ENCODE assay signal across 12 mouse cellular contexts in genomic region chr10:69553091-69553490, GRCm38 (mm10).
"Had no signal": no experiment of that assay in that cellular context is flagged by ENCODE, and none has a peak within 500 bp of the region (broad histone marks: within the 10 kb centered on the region; RNA-seq: fewer than 3 reads in every experiment).

No protein-coding gene starts in this region.

- H3K4me1 ChIP-seq: limb, embryonic 10.5 days had no signal

- H3K9me3 ChIP-seq: hindbrain, embryonic 15.5 days; limb, embryonic 10.5 days; liver, embryonic 15.5 days; midbrain, embryonic 10.5 days had no signal

- H3K4me3 ChIP-seq: hindbrain, embryonic 15.5 days; limb, embryonic 10.5 days; liver, embryonic 15.5 days; midbrain, embryonic 10.5 days had no signal

- H3K4me2 ChIP-seq: hindbrain, embryonic 15.5 days; liver, embryonic 11.5 days; liver, embryonic 15.5 days had no signal

- H3K36me3 ChIP-seq: hindbrain, embryonic 15.5 days; limb, embryonic 10.5 days; liver, embryonic 15.5 days; midbrain, embryonic 10.5 days had no signal

- DNase-seq: lung, adult 2 months; lung, postnatal 4 days; right cerebral cortex, postnatal 14 days; thymus, postnatal 4 days had no signal

- H3K27ac ChIP-seq: hindbrain, embryonic 15.5 days; limb, embryonic 10.5 days; liver, embryonic 15.5 days; midbrain, embryonic 10.5 days had no signal

- H3K27me3 ChIP-seq: hindbrain, embryonic 15.5 days; liver, embryonic 15.5 days had no signal

- ATAC-seq: intestine, embryonic 16.5 days; lung, postnatal 0 days; midbrain, embryonic 16.5 days had no signal

- H3K9ac ChIP-seq: hindbrain, embryonic 15.5 days; liver, embryonic 15.5 days had no signal
